Mouse (Mus musculus): ENCODE results near the gene Obp2b. TPM values are rescaled to one million over a fixed set of nuclear protein-coding genes. Genes with fewer than 3 reads are reported as not detected.
A peak's percentile ranks its signal among the peaks of the same experiment; 100 is the strongest.
"Not testable (repeated sequence)": the region's sequence is repeated elsewhere in the genome, so short reads cannot be mapped to it uniquely, and the experiment has no call there.

Gene Obp2b
- total RNA-seq (2021), result not detected

DNA sequence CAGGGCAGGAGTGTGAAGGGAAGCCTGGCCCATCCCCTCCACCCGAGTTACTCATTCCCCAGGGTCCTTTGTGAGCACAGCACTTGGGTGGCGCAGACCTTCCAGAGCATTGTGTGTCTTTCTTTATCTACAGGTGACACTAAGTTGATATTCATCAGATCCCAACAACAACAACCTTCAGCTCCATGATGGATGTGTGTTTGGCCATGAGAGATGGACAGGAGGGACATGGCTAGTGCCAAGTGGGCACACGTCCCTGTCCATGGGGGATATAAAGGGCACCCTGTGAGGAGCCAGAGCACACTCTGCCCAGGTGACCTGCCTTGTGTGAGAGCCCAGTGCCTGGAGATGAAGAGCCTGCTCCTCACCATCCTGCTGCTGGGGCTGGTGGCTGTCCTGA is at the start of gene Obp2b:
TSS of gene Obp2b (plus strand) at position 301 of the 400 bp plus-strand sequence.
- not testable (repeated sequence) for DNase-seq (ENCODE audit: extremely low spot score in 1 of 2, low spot score in 1 of 2)

DNA sequence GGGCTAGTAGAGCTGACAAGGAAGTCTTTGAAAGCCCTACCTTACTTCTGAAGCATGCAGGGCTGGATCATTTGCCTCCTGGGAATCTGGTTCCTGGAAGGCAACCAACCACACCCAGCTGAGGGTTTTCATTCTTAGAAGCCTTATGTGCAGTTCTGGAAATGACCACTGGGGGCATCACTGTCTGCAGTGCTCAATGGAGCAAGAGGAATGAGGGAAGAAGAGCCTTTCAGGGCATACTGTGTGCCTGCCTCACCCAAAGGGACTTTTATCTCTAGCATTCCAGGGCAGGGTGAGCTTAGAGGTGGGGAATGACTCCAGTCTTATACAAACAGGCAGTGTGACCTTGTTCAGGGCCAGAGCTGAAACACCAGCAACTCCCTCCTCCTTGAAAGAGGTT is 42.2 kb upstream of the Obp2b start:
- peak; percentile 32 to 86 for DNase-seq (ENCODE audit: extremely low spot score in 1 of 2, low spot score in 1 of 2)

- DNase-seq (ENCODE audit: extremely low spot score in 1 of 2, low spot score in 1 of 2), result no peak
These were observed 39.9 kb upstream of the Obp2b start for GRCm38 (mm10) chr2:25696951-25697350.

GRCm38 (mm10) chr2:25698696-25699095 is 38.1 kb upstream of the Obp2b start:
- no peak for DNase-seq (ENCODE audit: extremely low spot score in 1 of 2, low spot score in 1 of 2)

DNA sequence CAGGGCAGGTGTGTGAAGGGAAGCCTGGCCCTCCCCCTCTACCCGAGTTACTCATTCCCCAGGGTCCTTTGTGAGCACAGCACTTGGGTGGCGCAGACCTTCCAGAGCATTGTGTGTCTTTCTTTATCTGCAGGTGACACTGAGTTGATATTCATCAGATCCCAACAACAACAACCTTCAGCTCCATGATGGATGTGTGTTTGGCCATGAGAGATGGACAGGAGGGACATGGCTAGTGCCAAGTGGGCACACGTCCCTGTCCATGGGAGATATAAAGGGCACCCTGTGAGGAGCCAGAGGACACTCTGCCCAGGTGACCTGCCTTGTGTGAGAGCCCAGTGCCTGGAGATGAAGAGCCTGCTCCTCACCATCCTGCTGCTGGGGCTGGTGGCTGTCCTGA is 37.1 kb upstream of the Obp2b start, which contains the start of gene Obp2a:
TSS of gene Obp2a (plus strand) at position 301 of the 400 bp plus-strand sequence.
- not testable (repeated sequence) for DNase-seq (ENCODE audit: extremely low spot score in 1 of 2, low spot score in 1 of 2)

GRCm38 (mm10) chr2:25701001-25701400 is 35.8 kb upstream of the Obp2b start:
- no peak for DNase-seq (ENCODE audit: extremely low spot score in 1 of 2, low spot score in 1 of 2)

DNA sequence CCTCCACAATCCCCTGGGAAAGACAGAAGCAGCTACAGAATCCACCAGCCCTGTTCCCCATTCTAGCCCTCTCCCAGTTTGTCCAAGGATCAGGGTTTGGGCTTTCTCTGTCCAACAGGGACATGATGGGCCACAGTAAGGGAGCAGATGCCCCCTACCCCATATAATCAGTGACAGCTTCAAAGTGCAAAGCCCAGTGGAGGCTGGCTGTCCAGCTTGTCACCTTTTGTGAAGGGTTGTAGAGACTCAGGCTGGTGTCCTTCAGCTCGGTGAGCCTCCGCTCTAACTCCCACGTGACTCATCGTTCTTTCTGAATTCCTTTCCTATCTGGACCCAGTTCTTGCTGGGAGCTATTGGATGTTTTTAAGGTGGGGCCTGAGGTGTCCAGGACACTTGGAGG is 33.1 kb upstream of the Obp2b start:
- no peak for DNase-seq (ENCODE audit: extremely low spot score in 1 of 2, low spot score in 1 of 2)

DNA sequence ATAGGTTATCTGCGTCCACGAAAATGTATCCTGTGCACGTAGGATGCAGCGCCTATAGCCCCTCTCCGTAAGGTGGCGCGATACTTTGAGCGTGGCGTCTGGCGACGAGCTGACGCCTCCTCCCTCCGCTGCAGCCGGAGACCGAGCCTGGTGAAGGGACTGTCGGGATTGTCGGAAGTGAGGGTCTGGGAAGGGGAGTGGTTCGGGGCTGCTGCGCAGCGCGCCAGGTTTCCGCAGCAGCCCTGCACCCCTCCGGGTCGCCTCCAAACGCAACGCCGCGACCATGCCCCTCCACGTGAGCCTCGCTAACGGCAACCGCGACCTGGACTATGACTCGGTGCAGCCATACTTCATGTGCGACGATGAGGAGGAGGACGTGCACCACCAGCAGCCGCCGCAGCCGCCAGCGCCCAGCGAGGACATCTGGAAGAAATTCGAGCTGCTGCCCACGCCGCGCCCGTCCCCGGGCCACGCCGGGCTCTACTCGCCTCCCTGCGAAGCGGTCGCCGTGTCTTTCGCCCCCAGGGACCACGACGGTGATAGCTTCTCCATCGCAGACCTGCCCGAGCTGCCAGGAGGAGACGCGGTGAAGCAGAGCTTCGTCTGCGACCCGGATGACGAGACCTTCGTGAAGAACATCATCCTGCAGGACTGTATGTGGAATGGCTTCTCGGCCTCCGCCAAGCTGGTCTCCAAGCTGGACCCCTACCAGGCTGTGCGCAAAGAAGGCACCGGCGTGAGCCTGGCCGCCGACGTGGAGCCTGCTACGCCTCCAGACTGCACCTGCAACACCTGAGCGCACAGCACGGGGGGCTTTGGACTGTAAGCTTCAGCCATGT is 29.9 kb upstream of the Obp2b start, which contains the start of gene Bmyc:
TSS of gene Bmyc (plus strand) at position 97 of the 839 bp plus-strand sequence.
- DNase-seq (ENCODE audit: extremely low spot score in 1 of 2, low spot score in 1 of 2), result peak; percentile 69 to 80

- DNase-seq (ENCODE audit: extremely low spot score in 1 of 2, low spot score in 1 of 2), result no peak
These were observed 28.7 kb upstream of the Obp2b start for GRCm38 (mm10) chr2:25708121-25708520.

DNA sequence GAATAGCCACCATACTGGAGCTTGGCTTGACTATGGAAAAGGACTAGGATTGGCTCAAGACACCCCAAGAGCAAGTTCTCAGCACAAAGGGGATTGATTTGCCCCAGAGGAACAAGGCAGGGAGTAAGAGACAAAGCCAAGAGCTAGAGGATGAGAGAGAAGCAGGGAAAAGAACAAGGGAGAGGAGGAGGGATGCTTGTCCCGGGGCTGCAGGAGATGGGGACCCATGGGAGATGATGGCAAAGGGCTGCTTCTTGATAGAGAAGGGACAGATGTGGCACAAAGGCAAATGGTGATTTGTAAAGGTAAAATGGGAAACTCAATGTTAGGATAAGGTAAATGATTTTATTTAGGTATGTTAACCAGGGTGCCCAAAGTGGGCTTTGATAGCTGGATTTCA is 27.8 kb upstream of the Obp2b start:
- DNase-seq (ENCODE audit: extremely low spot score in 1 of 2, low spot score in 1 of 2), result not testable (repeated sequence)

DNA sequence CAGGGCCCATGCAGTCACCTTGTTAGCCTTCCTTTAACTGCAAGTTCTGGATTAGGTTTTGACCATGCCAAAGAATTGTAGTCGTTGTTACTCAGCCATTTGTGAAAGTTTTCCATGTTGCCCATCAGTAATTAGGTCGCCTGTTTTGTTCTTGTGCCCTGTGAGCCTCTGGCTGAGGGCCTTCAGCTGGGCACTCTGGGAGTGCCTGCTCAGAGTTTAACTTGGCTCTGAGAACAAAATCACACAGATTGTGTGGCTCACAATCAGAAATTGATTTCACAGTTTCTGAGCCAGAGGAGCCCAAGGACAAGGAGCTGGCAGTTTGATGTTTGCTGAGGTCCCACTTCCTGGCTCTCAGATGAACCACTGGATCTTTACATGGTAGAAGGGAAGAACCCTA is 27.0 kb upstream of the Obp2b start:
- not testable (repeated sequence) for DNase-seq (ENCODE audit: extremely low spot score in 1 of 2, low spot score in 1 of 2)

- not testable (repeated sequence) for DNase-seq (ENCODE audit: extremely low spot score in 1 of 2, low spot score in 1 of 2)
These were observed 25.2 kb upstream of the Obp2b start for GRCm38 (mm10) chr2:25711641-25712040.

- no peak for DNase-seq (ENCODE audit: extremely low spot score in 1 of 2, low spot score in 1 of 2)
These were observed 19.6 kb upstream of the Obp2b start for GRCm38 (mm10) chr2:25717222-25717621.

DNA sequence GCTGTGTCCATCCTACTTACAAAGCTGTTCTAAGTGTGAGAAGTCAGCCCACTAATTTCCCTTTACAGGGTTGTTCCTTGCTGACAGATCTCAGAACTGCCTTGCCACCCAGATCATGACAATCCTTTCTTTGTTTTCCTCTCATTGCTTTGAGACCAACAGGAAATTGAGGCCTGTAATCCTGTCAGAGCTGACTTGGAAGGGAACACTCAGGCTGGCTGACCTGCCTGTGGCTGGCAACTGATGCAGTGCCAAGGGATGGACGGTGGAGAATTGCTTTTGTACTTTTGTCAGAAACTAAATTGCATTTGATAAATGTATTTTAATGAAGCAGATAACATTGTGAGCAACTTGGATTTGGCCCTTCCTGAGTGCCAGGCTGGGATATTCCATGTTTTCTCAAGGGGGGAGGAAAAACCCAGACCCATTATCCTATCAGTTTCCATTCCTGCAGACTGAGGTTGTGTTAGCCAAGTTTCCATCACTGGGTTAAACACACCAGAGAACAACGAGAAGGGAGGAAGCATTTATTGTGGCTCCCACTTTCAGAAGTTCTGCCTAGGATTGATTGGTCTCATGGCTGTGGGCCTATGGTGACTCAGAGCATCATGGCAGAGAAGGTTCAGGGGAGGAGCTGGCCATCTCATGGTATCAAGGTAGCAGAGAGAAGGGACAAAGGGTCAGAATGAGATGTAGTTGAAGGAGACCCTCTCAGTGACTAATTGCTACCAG is 3.4 kb upstream of the Obp2b start:
- DNase-seq (ENCODE audit: extremely low spot score in 1 of 2, low spot score in 1 of 2), result no peak

DNA sequence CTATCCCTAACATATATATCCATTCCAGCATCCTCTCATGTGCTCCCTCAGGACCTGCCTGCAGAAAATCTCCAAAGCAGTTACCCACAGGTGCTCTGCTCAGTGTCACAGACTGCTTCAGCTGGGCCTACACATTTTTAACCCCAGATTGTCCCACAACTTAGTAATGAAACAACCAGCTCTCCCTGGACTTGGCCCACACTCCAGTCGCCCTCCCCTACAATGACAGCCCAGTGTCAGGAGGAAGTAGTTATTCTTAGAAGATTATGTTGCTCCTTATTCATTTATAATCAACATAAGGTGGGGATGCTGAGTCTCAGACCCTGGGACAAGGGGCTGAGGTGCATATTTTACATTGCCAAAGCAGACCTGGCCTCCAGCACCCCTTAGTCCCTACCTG is 4.9 kb downstream of the Obp2b start:
- DNase-seq (ENCODE audit: extremely low spot score in 1 of 2, low spot score in 1 of 2), result no peak

DNA sequence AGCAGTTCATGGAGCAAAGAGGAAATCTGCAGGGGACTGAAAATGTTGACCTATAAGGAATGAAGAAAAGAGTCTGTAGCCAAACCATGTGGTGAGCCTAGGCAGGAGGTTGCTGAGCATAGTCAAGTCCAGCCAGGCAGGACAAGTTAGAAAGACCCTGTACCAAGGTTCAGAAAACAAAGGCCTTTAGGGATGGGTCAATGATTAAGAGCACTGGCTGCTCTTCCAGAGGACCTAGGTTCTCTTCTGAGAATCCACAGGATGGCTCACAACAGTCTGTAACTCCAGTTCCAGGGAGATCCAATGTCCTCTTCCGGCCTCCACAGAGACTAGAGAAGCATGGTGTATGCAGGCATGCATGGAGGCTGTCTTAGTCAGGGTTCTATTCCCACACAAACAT is 17.4 kb downstream of the Obp2b start:
- DNase-seq (ENCODE audit: extremely low spot score in 1 of 2, low spot score in 1 of 2), result no peak

DNA sequence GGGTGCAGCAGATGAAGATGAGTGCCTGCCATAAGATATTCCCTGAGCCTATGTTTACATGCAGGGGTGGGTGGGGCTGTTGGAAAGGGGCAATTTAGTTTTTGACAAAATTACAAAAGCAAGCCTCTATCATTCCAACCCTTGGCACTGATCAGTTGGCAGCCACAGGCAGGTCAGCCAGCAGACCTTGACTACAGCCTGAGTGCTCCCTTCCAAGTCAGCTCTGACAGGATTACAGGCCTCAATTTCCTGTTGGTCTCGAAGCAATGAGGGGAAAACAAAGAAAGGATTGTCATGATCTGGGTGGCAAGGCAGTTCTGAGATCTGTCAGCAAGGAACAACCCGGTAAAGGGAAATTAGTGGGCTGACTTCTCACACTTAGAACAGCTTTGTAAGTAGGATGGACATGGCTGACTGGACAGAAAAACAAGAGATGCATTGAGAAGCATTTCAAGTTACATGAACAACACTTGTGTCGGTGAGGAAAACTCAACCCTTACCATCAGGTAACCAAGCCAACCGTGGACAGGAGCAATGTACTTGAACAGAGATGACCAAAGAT is 21.3 kb downstream of the Obp2b start:
- DNase-seq (ENCODE audit: extremely low spot score in 1 of 2, low spot score in 1 of 2), result no peak

- DNase-seq (ENCODE audit: extremely low spot score in 1 of 2, low spot score in 1 of 2), result no peak
These were observed 28.5 kb downstream of the Obp2b start, which contains the start of gene Lcn3 for GRCm38 (mm10) chr2:25765269-25765668. Lcn3 (plus strand) TSS chr2:25765569.

DNA sequence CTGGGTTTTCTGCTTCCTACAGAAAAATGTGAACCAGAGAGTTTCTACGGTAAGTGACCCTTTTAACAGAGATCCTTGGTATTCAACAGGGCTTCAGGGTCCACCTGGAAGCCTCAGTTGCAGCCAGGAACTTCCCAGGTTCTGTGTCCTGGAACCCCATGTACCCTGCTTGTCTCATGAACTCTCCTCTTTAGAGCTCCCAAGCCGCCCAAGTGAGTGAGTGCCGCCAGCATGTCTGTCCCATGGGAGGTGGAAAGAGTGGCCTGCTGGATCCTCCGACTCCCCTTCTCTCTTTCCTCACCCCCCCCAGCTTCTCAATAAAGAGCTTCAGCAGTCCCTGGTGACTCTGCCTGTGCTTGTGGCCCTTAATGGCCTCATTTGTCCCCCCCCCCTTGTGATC is 31.0 kb downstream of the Obp2b start:
- no peak for DNase-seq (ENCODE audit: extremely low spot score in 1 of 2, low spot score in 1 of 2)

- DNase-seq (ENCODE audit: extremely low spot score in 1 of 2, low spot score in 1 of 2), result no peak
These were observed 36.7 kb downstream of the Obp2b start for GRCm38 (mm10) chr2:25773507-25773906.

DNA sequence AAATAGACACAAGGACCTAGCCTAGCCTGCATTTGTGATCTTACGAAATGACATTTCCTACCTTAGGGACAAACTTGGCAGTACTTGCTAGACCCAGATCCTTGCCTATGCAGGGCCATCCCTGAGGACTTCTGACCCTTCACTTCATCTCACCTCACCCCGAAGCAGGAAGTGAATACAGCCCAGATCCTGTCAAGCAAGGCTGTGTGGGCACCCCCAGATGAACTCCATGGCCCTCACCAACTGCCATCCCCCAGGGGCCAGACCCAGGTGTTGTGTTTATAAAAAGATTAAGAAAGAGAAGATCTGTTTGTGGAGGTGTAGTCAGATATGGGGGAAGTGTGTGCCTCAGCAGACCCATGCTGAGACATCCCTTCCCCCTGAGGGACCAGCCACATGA is 37.8 kb downstream of the Obp2b start:
- no peak for DNase-seq (ENCODE audit: extremely low spot score in 1 of 2, low spot score in 1 of 2)

Measured in layer of hippocampus, postnatal 25 days (tissue).